Mouse (Mus musculus) hindbrain, embryonic 10.5 days (tissue): ENCODE measurements around the gene Gm8947. TPM values are rescaled to one million over a fixed set of nuclear protein-coding genes. Genes with fewer than 3 reads are reported as not detected.
"Not testable (repeated sequence)": the region's sequence is repeated elsewhere in the genome, so short reads cannot be mapped to it uniquely, and the experiment has no call there.

ENCODE experiments used
- DNase-seq: peaks from one replicate; pipeline ENCODE4 v3.0.0-alpha.2; 2017; ENCODE audit warnings: low spot score
- H3K27ac ChIP-seq: fragments of 300-500 bp; sonication (generic); 2 replicates; pipeline ENCODE4 v1.5.1; 2016; ENCODE audit warnings: mild to moderate bottlenecking, moderate library complexity
- H3K27me3 ChIP-seq: fragments of 300-500 bp; sonication (generic); 2 replicates; pipeline ENCODE4 v1.6.1; 2016; ENCODE audit warnings: mild to moderate bottlenecking; ENCODE audit not compliant: poor library complexity, insufficient read depth, severe bottlenecking
- H3K36me3 ChIP-seq: fragments of 300-500 bp; sonication (generic); 2 replicates; pipeline ENCODE4 v1.6.1; 2016; ENCODE audit warnings: mild to moderate bottlenecking, moderate library complexity
- H3K4me1 ChIP-seq: fragments of 300-500 bp; sonication (generic); replicated peaks from 2 replicates; pipeline ENCODE4 v1.6.1; 2016; ENCODE audit warnings: mild to moderate bottlenecking
- H3K4me3 ChIP-seq: fragments of 300-500 bp; sonication (generic); 2 replicates; pipeline ENCODE4 v1.5.1; 2016; ENCODE audit warnings: mild to moderate bottlenecking, moderate library complexity
- H3K9me3 ChIP-seq: fragments of 300-500 bp; sonication (generic); 2 replicates; pipeline ENCODE4 v1.6.1; 2016; ENCODE audit warnings: mild to moderate bottlenecking, moderate library complexity
- WGBS: fragments of 180-500 bp; shearing (Covaris S2); methylation state at CpG from one replicate; pipeline ENCODE4 v1.1.7; 2016; 5-methylcytosine and 5-hydroxymethylcytosine counted together
- polyA plus RNA-seq: library from polyadenylated mRNA; unstranded; fragments of >200 nt; fragmentation: Nextera tagmentation; extraction: Ambion mirVana; gene quantifications from 2 replicates; pipeline ENCODE4 v1.2.1, GENCODE M21; 2016

The Gm8947 gene
- polyA plus RNA-seq, 1 experiment from 2014 or later = 0.10 TPM

- not testable (repeated sequence) for H3K27ac ChIP-seq, H3K9me3 ChIP-seq, H3K4me1 ChIP-seq, H3K36me3 ChIP-seq, DNase-seq, H3K27me3 ChIP-seq, H3K4me3 ChIP-seq
- 68% methylated on average over 4 of the region's 4 CpGs for WGBS
Measured at GRCm38 (mm10) chr1:151195986-151196385, 3.8 kb downstream of the Gm8947 start.

DNA sequence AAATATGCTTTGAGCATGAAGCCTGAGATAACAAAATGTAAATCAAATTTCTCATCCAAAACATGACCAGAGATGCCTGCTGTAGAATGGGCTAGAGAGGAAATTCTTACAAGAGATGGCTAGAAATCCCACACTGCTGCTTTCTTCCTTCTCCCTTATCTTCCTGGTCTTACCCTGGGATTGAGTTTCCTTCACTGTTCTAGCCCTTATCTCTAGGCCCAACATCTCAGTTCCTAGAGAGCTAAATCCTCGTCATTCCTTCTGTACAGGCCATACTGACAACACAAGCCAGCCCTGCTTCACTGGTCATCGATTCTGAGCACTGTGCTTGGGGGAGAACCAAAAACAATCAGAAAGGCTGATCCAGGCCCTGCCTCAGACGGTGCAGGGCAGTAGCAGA, 4.5 kb downstream of the Gm8947 start:
- H3K9me3 ChIP-seq, H3K36me3 ChIP-seq, DNase-seq, H3K27ac ChIP-seq, H3K4me1 ChIP-seq, H3K4me3 ChIP-seq, H3K27me3 ChIP-seq: not testable (repeated sequence)
- 86% methylated on average over 3 of the region's 3 CpGs for WGBS

GRCm38 (mm10) chr1:151198120-151198519, 5.9 kb downstream of the Gm8947 start, which contains the start of gene Gm47995:
Gene Gm47995 (plus strand): TSS chr1:151198448.
- WGBS = 90% methylated on average over 2 of the region's 4 CpGs
- not testable (repeated sequence) for H3K27me3 ChIP-seq, H3K4me1 ChIP-seq, H3K9me3 ChIP-seq, H3K36me3 ChIP-seq, DNase-seq, H3K4me3 ChIP-seq, H3K27ac ChIP-seq

DNA sequence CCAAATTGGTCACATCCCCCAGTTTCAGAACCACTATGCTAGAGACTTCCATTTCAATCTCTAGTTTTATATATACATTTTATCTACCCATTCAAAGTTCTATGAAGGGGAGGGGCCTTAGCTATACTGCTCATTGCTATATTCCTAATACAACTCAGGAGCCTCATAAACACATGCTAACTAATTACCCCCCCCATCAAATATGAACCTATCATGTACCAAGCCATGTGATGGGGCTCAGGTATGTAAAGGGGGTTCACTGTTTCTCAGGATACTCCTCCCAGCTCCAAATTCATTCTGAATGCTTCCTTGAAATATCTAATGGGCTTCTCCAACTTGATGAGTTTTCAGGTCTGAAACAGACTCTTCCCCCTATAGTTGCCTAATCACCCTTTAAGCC, 8.4 kb downstream of the Gm8947 start:
- not testable (repeated sequence) for H3K9me3 ChIP-seq, H3K36me3 ChIP-seq, H3K27me3 ChIP-seq, H3K27ac ChIP-seq, DNase-seq, H3K4me1 ChIP-seq, H3K4me3 ChIP-seq

DNA sequence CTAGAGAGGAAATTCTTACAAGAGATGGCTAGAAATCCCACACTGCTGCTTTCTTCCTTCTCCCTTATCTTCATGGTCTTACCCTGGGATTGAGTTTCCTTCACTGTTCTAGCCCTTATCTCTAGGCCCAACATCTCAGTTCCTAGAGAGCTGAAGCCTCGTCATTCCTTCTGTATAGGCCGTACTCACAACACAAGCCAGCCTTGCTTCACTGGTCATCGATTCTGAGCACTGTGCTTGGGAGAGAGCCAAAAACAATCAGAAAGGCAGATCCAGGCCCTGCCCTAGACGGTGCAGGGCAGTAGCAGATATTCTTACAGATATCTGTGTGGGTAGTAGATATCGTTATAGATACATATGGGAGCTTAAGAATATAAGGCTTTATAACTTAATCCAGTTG, 10.6 kb downstream of the Gm8947 start:
- not testable (repeated sequence) for DNase-seq, H3K9me3 ChIP-seq, H3K4me3 ChIP-seq, H3K27ac ChIP-seq, H3K36me3 ChIP-seq, H3K27me3 ChIP-seq, H3K4me1 ChIP-seq
- 82% methylated on average over 4 of the region's 5 CpGs for WGBS

DNA sequence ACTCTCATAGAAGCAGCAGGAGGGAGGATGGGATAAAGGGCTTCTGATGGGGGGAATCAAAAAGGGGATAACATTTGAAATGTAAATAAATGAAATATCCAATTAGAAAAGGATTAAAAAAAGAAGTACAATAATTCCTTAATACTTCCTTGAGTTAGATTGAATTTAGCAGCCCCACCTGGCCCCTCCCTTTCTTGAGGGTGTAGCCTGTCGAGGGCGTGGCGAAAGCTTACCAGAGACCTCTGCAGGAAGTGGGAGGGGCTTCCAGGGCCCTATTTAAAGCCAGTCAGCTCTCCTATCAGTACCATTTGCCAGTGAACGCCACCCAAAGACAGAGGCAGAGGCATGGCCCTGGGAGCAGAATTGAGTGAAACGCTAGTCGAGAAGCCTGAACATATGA, 11.6 kb downstream of the Gm8947 start, which contains the start of gene 3110040M04Rik:
Gene 3110040M04Rik, plus strand, starts transcription at position 304 of the 400 bp plus-strand sequence.
- WGBS = no CpG with 5 or more reads among the region's 6 CpGs
- not testable (repeated sequence) for H3K27ac ChIP-seq, DNase-seq, H3K36me3 ChIP-seq, H3K4me3 ChIP-seq, H3K4me1 ChIP-seq, H3K9me3 ChIP-seq, H3K27me3 ChIP-seq

GRCm38 (mm10) chr1:151208493-151208892, 16.3 kb downstream of the Gm8947 start:
- not testable (repeated sequence) for H3K4me1 ChIP-seq, H3K9me3 ChIP-seq, H3K27me3 ChIP-seq, DNase-seq, H3K27ac ChIP-seq, H3K36me3 ChIP-seq, H3K4me3 ChIP-seq
- WGBS = 78% methylated on average over 4 of the region's 5 CpGs

DNA sequence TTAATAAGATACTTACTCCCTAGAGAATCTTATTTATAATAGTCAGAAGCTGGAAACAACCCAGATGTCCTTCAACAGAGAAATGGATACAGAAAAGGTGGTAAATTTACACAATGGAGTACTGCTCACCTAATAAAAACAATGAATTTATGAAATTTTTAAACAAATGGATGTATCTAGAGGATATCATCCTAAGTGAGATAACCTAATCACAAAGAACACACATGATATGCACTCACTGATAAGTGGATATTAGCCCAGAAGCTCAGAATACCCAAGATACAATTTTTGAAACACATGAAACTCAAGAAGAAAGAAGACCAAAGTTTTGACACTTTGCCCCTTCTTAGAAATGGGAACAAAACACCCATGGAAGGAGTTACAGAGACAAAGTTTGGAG, 16.8 kb downstream of the Gm8947 start:
- not testable (repeated sequence) for H3K9me3 ChIP-seq, H3K27me3 ChIP-seq, H3K36me3 ChIP-seq, H3K27ac ChIP-seq, DNase-seq, H3K4me1 ChIP-seq, H3K4me3 ChIP-seq

- H3K4me3 ChIP-seq, DNase-seq, H3K27me3 ChIP-seq, H3K27ac ChIP-seq, H3K36me3 ChIP-seq, H3K4me1 ChIP-seq, H3K9me3 ChIP-seq: not testable (repeated sequence)
- 93% methylated on average over 5 of the region's 8 CpGs for WGBS
Measured at GRCm38 (mm10) chr1:151209824-151210355, 17.7 kb downstream of the Gm8947 start, which contains the start of gene Gm47996. Gene Gm47996 (plus strand): TSS chr1:151210131.

- 96% methylated on average over 5 of the region's 5 CpGs for whole genome bisulfite sequencing
- not testable (repeated sequence) for H3K4me3 ChIP-seq, H3K4me1 ChIP-seq, H3K27ac ChIP-seq, DNase-seq, H3K27me3 ChIP-seq, H3K9me3 ChIP-seq, H3K36me3 ChIP-seq
Measured at GRCm38 (mm10) chr1:151211666-151212065, 19.5 kb downstream of the Gm8947 start.

- no peaks in the 10 kb centered on the region for H3K9me3 ChIP-seq
- H3K4me1 ChIP-seq = no peaks in the 10 kb centered on the region
- 75% methylated on average over 2 of the region's 2 CpGs for WGBS
- H3K4me3 ChIP-seq = no peak overlapping the region
- no peaks in the 10 kb centered on the region for H3K27me3 ChIP-seq
- H3K27ac ChIP-seq = no peak overlapping the region
- no peak for DNase-seq
- H3K36me3 ChIP-seq = no peaks in the 10 kb centered on the region
Measured at GRCm38 (mm10) chr1:151214862-151215261, 22.7 kb downstream of the Gm8947 start.

- Histone ChIP-seq H3K4me1 (no peaks in the 10 kb centered on the region), H3K4me3 (no peak overlapping the region), H3K36me3 (no peaks in the 10 kb centered on the region), H3K9me3 (no peaks in the 10 kb centered on the region), H3K27me3 (no peaks in the 10 kb centered on the region), H3K27ac (no peak overlapping the region)
- no peak for DNase-seq
- WGBS = 87% methylated on average over 1 of the region's 1 CpGs
Measured at GRCm38 (mm10) chr1:151215985-151216384, 23.8 kb downstream of the Gm8947 start.

GRCm38 (mm10) chr1:151216417-151216816, 24.2 kb downstream of the Gm8947 start:
- Histone ChIP-seq H3K27ac (no peak overlapping the region), H3K4me1 (no peaks in the 10 kb centered on the region), H3K4me3 (no peak overlapping the region), H3K9me3 (no peaks in the 10 kb centered on the region), H3K36me3 (no peaks in the 10 kb centered on the region), H3K27me3 (no peaks in the 10 kb centered on the region)
- DNase-seq = no peak
- 69% methylated on average over 3 of the region's 3 CpGs for WGBS

- WGBS = 90% methylated on average over 5 of the region's 5 CpGs
- no peak overlapping the region for H3K4me3 ChIP-seq
- no peaks in the 10 kb centered on the region for H3K4me1 ChIP-seq
- H3K27ac ChIP-seq = no peak overlapping the region
- DNase-seq = no peak
- no peaks in the 10 kb centered on the region for H3K36me3 ChIP-seq
- H3K9me3 ChIP-seq = no peaks in the 10 kb centered on the region
- no peaks in the 10 kb centered on the region for H3K27me3 ChIP-seq
Measured at GRCm38 (mm10) chr1:151219045-151219444, 26.9 kb downstream of the Gm8947 start.
